27 mouse cellular contexts compared by ENCODE assay signal in the genomic region with DNA sequence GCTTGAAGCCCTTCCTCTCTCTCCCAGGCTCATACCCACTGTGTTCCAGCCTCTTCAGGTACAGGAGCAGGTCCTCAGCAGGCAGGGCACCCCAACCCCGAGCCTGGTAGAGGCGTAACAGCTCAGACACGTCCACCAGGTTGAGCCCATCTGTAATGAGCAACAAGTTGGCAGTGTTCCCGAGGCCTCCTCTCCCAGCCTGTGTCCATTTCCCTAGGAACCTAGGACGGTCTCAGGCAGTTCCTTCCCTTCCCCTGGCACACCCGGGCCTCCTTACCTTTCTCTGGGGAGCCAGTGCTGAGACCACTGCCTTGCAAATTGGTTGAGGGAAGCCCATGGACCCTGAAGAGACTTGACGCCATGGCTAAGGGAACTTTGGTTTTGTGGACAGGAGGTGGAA. TPM values are rescaled to one million over a fixed set of nuclear protein-coding genes. Genes with fewer than 3 reads are reported as not detected.
"Had no signal": no experiment of that assay in that cellular context is flagged by ENCODE, and none has a peak within 500 bp of the region (broad histone marks: within the 10 kb centered on the region; RNA-seq: fewer than 3 reads in every experiment).

No protein-coding gene starts in this region.

- DNase-seq: gastrocnemius, adult 2 months; gastrocnemius, postnatal 10 days; gastrocnemius, postnatal 25 days; heart, adult 2 months; heart, postnatal 4 days; kidney, adult 18-20 months; kidney, adult 8-10 months; kidney, postnatal 10 days; kidney, postnatal 25 days; kidney, postnatal 4 days; liver, embryonic 13.5 days; liver, postnatal 0 days had no signal

- H3K4me3 ChIP-seq: gastrocnemius, adult 2 months; heart, adult 2 months; heart, embryonic 13.5 days; heart, embryonic 15.5 days; hindbrain, embryonic 10.5 days; hindbrain, embryonic 12.5 days; hindbrain, embryonic 15.5 days; intestine, embryonic 15.5 days; layer of hippocampus, adult 2 months; left cerebral cortex, adult 2 months; limb, embryonic 10.5 days; limb, embryonic 12.5 days; liver, embryonic 13.5 days; liver, embryonic 15.5 days had no signal

- H3K27ac ChIP-seq: gastrocnemius, adult 2 months; heart, adult 2 months; heart, embryonic 13.5 days; heart, embryonic 15.5 days; hindbrain, embryonic 10.5 days; hindbrain, embryonic 12.5 days; hindbrain, embryonic 15.5 days; intestine, embryonic 15.5 days; layer of hippocampus, adult 2 months; left cerebral cortex, adult 2 months; limb, embryonic 10.5 days; limb, embryonic 12.5 days; liver, embryonic 13.5 days; liver, embryonic 15.5 days had no signal

- H3K4me2 ChIP-seq: heart, embryonic 11.5 days; heart, embryonic 13.5 days; heart, embryonic 15.5 days; hindbrain, embryonic 12.5 days; hindbrain, embryonic 15.5 days; intestine, embryonic 15.5 days; limb, embryonic 12.5 days; liver, embryonic 13.5 days; liver, embryonic 15.5 days had no signal

- ATAC-seq: inflammation-experienced regulatory T-cells, adult 6 months; intestine, embryonic 15.5 days; intestine, postnatal 0 days; liver, postnatal 0 days had no signal

- H3K9ac ChIP-seq: heart, embryonic 13.5 days; heart, embryonic 15.5 days; hindbrain, embryonic 12.5 days; hindbrain, embryonic 15.5 days; intestine, embryonic 15.5 days; limb, embryonic 12.5 days; liver, embryonic 13.5 days; liver, embryonic 15.5 days; liver, postnatal 0 days had no signal

- H3K27me3 ChIP-seq: heart, embryonic 13.5 days; heart, embryonic 15.5 days; hindbrain, embryonic 12.5 days; hindbrain, embryonic 15.5 days; intestine, embryonic 15.5 days; limb, embryonic 12.5 days; liver, embryonic 13.5 days; liver, embryonic 15.5 days had no signal

- H3K4me1 ChIP-seq: heart, embryonic 13.5 days; heart, embryonic 15.5 days; hindbrain, embryonic 10.5 days; hindbrain, embryonic 12.5 days; hindbrain, embryonic 15.5 days; intestine, embryonic 15.5 days; limb, embryonic 10.5 days; limb, embryonic 12.5 days; liver, embryonic 15.5 days had no signal

- H3K9me3 ChIP-seq: heart, embryonic 13.5 days; heart, embryonic 15.5 days; hindbrain, embryonic 10.5 days; hindbrain, embryonic 12.5 days; hindbrain, embryonic 15.5 days; intestine, embryonic 15.5 days; limb, embryonic 10.5 days; limb, embryonic 12.5 days; liver, embryonic 13.5 days; liver, embryonic 15.5 days had no signal

RNA-seq across cellular contexts. Expression of a gene that starts 23.2 kb away (rescaled TPM):
- total RNA-seq: gastrocnemius, adult 2 months; granulocyte monocyte progenitor cell, adult 5-6 weeks had no signal

RNA-seq across cellular contexts. Expression of a gene that starts 37.4 kb away (rescaled TPM):
- total RNA-seq: gastrocnemius, adult 2 months had no signal
